Mouse (Mus musculus) cortical plate, adult 2 months (tissue): ENCODE measurements around the gene Spc24. TPM values are rescaled to one million over a fixed set of nuclear protein-coding genes. Genes with fewer than 3 reads are reported as not detected.
"Not testable (repeated sequence)": the region's sequence is repeated elsewhere in the genome, so short reads cannot be mapped to it uniquely, and the experiment has no call there.

Experiments used
- H3K27ac ChIP-seq: fragments of 200-500 bp; 2 replicates; pipeline ENCODE4 v1.5.1; 2012; ENCODE audit warnings: low read length, control low read depth, inconsistent platforms; ENCODE audit not compliant: insufficient read depth
- H3K4me1 ChIP-seq: fragments of 200-500 bp; 2 replicates; pipeline ENCODE4 v1.6.1; 2011; ENCODE audit warnings: low read length; ENCODE audit not compliant: control insufficient read depth, insufficient read depth
- H3K4me3 ChIP-seq: fragments of 200-500 bp; 2 replicates; pipeline ENCODE4 v1.5.1; 2011; ENCODE audit warnings: mild to moderate bottlenecking, low read length, control low read depth; ENCODE audit not compliant: insufficient read depth
- CTCF ChIP-seq: fragments of 200-500 bp; IDR thresholded peaks from 2 replicates; pipeline ENCODE4 v1.5.1; 2011; ENCODE audit warnings: mild to moderate bottlenecking, control low read depth, low read length; ENCODE audit not compliant: insufficient read depth; ENCODE audit errors: extremely low read depth
- POLR2A ChIP-seq: fragments of 200-500 bp; IDR thresholded peaks from 2 replicates; pipeline ENCODE4 v1.6.1; 2011; ENCODE audit warnings: mild to moderate bottlenecking, low read length, control low read depth; ENCODE audit not compliant: insufficient read depth; ENCODE audit errors: extremely low read depth
- polyA plus RNA-seq: library from polyadenylated mRNA; depleted of rRNA; stranded (reverse); fragments of >200 nt; gene quantifications from 2 replicates; pipeline ENCODE4 v1.2.3, GENCODE M21; 2012

Gene Spc24
- polyA plus RNA-seq, 1 experiment = 3.3 TPM

DNA sequence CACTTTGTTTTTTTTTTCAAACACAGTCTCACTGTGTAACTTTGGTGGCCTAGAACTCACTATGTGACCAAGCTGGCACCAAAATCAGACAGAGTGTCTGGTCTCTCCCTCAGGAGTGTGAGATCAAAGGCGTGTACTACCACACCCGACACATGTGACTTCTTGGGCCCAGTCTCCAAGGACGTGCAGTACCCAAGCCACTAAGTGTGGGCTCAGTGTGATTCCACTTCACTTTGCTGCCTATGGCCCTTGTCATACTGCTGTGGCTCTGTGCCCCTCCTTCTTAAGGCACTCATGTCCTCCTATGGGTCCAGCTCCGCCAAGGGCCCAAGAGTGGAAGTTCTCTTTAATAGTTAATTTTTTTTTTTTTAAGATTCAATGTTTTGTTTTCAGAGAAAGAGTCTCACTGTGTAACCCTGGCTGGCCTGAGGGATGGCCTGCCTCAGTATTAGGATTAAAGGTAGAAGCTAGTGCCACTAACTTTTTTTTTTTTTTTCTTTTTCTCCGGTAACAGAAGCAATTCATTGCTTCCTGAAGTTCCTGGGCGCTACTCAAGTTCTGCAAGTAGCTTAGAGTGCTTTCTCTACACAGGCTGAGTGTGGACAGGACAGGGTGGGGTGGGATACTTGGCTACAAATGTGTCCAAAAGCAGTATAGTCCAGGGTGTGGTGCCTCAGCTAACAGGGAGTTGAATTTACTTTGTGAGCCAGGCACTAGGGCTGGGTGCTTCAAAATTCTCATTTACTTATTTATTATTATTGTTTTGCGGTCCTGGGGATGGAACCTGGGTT, 24.6 kb upstream of the Spc24 start:
- no peak overlapping the region for H3K4me3 ChIP-seq
- no peaks in the 10 kb centered on the region for H3K4me1 ChIP-seq
- TF ChIP-seq POLR2A (no peak), CTCF (no peak)
- no peak overlapping the region for H3K27ac ChIP-seq

DNA sequence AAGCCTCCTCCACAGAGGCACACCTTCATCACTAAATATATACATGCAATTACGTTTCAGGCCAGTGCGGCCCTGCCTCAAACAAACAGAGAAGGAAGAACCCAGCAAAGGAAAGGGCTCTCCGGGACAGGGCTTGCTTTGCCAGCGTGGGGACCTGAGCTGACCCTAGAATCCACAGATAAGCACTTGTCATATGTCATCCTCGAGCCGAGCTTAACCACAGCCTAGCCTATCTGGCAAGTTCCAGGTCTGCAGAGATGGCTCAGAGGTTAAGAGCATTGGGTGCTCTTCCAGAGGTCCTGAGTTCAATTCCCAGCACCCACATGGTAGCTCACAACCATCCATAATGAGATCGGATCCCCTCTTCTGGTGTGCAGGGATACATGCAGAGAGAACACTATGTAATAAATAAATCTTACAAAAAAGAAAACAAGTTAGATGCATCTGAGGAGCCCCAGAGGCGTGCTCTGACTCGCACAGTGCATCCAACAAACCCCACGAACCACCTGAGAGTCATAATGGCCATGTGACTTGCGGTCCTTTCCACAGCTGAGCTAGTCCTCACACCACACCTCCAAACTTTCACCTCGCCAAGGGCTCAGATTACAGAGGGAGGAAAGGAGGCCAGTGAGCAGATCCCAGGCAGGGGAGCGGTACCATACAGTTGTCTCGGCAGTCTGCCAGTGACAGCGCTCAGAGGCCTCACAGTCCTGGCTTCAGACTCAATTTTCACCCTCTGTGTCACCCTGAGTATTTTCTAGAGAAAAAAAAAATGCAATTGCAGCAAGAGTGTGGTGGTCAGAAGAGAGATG, 21.8 kb upstream of the Spc24 start:
- Histone ChIP-seq H3K4me1 (no peaks in the 10 kb centered on the region), H3K4me3 (no peak overlapping the region), H3K27ac (no peak overlapping the region)
- TF ChIP-seq POLR2A (no peak), CTCF (no peak)

DNA sequence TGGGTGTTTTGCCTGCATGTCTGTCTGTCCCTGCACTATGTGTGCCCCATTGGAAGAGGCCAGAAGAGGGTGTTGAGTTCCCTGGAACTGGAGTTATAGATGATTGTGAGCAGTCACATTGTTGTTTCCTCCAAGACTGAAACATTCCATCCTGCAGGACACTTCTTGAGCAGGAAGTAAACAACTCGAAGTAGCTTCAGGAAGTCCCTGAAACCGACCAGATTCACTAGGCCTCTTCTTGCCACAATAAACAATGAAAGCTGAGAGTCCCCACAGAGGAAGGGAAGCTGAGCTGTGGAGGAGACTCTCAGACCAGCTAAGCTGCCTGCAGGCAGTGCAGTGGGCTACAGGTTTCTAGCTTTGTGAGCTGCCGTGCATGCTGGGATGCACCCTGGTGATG, 17.6 kb upstream of the Spc24 start:
- H3K4me1 ChIP-seq = no peaks in the 10 kb centered on the region
- no peak overlapping the region for H3K27ac ChIP-seq
- TF ChIP-seq POLR2A (no peak), CTCF (no peak)
- no peak overlapping the region for H3K4me3 ChIP-seq

DNA sequence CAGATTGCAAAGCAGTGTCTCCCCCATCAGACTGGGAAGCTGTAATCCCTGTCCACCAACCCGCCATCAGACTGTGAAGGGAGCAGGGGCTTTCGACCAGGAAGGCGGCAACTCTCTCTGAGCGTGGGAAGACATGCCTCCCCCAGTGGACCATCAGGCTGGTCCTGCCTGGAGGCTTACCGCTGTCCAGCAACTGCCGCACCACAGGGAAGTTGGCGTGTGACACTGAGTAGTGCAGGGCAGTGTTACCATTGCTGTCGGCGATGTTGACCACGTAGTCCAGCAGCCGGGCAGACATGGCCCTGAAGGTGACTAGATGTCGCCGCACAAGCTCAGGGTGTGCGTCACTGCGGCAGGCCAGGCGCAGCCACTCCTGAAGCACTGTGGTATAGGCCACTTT, 14.2 kb upstream of the Spc24 start:
- no peak for TF ChIP-seq CTCF
- no peak for TF ChIP-seq POLR2A
- Histone ChIP-seq H3K4me3 (no peak overlapping the region), H3K4me1 (no peaks in the 10 kb centered on the region), H3K27ac (no peak overlapping the region)

DNA sequence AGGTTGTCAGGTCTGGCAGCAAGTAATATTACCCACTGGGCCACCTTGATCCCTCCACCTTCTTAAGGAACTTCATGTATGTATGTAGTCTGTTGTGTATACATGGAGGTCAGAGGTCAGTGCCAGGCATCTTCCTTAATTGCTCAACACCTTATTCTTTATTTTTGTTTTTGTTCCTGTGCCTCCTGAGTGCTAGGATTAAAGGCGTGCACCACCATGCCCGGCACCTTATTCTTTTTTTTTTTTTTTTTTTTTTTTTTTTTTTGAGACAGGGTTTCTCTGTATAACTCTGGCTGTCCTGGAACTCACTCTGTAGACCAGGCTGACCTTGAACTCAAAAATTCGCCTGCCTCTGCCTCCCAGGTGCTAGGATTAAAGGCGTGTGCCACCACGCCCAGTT, 13.3 kb upstream of the Spc24 start:
- not testable (repeated sequence) for H3K4me1 ChIP-seq, H3K27ac ChIP-seq, H3K4me3 ChIP-seq

DNA sequence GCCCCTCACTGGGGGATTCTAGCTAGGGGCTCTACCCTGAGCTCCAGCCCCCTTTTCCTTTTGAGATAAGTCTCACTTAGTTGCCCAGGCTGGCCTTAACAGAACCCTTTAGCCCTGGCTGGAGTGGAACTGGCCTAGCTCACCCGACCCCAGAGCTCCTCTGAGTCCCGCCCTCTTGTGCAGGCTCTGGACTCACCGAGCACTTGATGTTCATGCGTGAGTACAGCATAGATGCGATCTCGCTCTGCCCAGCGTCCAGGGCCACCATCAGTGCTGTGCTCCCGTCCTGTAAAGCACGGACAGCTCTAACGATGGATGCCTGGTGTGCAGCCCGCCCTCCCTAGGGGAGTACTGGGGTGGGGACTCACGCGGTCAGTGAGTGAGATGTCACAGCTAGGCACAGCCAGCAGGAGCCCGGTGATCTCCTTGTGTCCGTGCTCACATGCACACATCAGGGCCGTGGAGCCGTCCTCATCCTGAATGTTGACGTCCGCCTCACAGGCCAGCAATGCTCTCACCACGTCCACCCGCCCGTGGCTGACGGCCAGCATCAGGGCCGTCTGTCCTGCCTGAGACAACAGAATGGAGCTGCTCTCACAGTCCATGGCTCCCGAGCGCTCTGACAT, 9.6 kb upstream of the Spc24 start:
- Histone ChIP-seq H3K4me3 (no peak overlapping the region), H3K4me1 (no peaks in the 10 kb centered on the region), H3K27ac (no peak overlapping the region)
- TF ChIP-seq CTCF = no peak
- TF ChIP-seq POLR2A = no peak

DNA sequence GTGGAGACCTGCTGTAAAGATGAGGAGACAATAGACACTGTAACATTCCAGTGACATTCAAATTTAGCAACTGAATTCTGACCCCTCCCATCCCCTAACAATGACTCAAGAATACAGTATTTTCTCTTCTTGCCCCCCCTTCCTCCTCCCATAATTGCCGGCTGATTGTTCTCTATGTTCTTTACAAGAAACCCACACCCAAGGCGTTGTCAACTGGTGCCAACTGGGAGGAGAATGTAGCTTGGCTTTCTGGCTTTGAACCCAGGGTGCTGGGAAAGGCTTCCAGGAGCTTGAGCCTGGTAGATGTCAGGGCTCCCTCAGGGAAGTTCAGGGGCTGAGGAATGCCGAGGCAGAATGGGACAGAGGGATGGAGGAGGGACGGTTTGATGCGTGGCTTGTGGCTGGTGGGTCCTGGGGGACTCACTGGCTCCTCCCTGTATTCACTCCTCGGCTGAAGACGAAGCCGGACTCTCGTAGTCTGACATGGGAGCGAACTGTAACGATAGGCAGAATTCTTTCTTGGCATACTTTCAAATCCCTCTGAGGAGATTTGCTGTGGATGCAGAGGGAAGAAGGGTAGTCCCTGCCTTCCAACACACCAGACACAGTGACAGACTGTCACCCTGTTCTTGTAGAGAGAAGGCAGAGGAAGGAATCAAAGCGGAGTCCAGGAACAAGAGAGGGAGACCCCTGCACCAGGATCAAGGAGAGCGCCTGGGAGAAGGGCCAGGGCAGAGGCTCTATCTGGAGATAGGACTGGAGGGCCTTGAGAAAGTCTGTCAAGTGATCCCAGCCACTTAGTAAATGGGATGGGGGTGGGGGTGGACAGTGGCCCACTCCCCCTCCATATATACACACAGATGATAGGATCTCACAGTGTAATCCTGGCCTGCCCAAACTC, 8.7 kb upstream of the Spc24 start:
- no peak for TF ChIP-seq POLR2A
- TF ChIP-seq CTCF = no peak
- no peak overlapping the region for H3K4me3 ChIP-seq
- H3K4me1 ChIP-seq = no peaks in the 10 kb centered on the region
- no peak overlapping the region for H3K27ac ChIP-seq

DNA sequence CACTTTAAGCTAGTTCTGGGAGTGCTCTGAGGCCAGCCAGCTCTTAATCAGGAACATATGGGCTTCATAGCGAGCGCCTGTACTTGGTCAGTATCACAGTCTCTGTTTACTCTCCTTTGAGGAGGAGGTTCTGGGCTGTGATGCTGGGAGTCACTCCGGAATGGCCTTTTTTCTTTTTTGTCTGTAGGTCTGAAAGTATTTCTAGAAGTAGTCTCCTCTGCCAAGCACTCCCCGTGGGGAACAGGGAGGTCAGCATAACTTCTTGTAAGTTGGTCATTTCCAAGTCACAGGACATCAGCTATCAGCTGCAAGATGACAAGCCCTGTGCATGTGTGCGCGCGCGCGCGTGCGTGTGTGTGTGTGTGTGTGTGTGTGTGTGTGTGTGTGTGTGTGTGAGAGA, 7.8 kb upstream of the Spc24 start:
- Histone ChIP-seq H3K27ac (no peak overlapping the region), H3K4me1 (no peaks in the 10 kb centered on the region), H3K4me3 (no peak overlapping the region)
- TF ChIP-seq POLR2A = no peak
- TF ChIP-seq CTCF = no peak
